Mouse (Mus musculus): ENCODE measurements at regions not wholly inside any gene's neighbourhood (a gene's known extent, or its start where the extent isn't known, plus 50 kb on each side); places are given as distances from the start of the nearest gene placed in this dataset.

- no peak for DNase-seq (ENCODE audit: inconsistent ontology term)
Measured at GRCm38 (mm10) chr3:34466312-34466711, 183.9 kb upstream of the Sox2 start.

- DNase-seq (ENCODE audit: inconsistent ontology term) = peak; percentile 90
Measured at GRCm38 (mm10) chr3:34465040-34465831, 185.0 kb upstream of the Sox2 start.

- DNase-seq (ENCODE audit: inconsistent ontology term) = no peak
Measured at GRCm38 (mm10) chr3:34458766-34459165, 191.4 kb upstream of the Sox2 start.

GRCm38 (mm10) chr3:34457821-34458220 lies 192.4 kb upstream of the Sox2 start:
- DNase-seq (ENCODE audit: inconsistent ontology term) = no peak

GRCm38 (mm10) chr3:34456488-34457433 lies 193.4 kb upstream of the Sox2 start:
- no peak for DNase-seq (ENCODE audit: inconsistent ontology term)

GRCm38 (mm10) chr3:34454026-34454624 lies 196.1 kb upstream of the Sox2 start:
- no peak for DNase-seq (ENCODE audit: inconsistent ontology term)

- peak; percentile 94 for DNase-seq (ENCODE audit: inconsistent ontology term)
Measured at GRCm38 (mm10) chr3:34445354-34445753, 204.9 kb upstream of the Sox2 start.

GRCm38 (mm10) chr3:34444802-34445201 lies 205.4 kb upstream of the Sox2 start:
- no peak for DNase-seq (ENCODE audit: inconsistent ontology term)

GRCm38 (mm10) chr3:34443731-34444628 lies 206.2 kb upstream of the Sox2 start:
- DNase-seq (ENCODE audit: inconsistent ontology term) = peak; percentile 97

GRCm38 (mm10) chr3:34443307-34443706 lies 206.9 kb upstream of the Sox2 start:
- DNase-seq (ENCODE audit: inconsistent ontology term) = no peak

- no peak for DNase-seq (ENCODE audit: inconsistent ontology term)
Measured at GRCm38 (mm10) chr3:34441792-34442191, 208.4 kb upstream of the Sox2 start.

GRCm38 (mm10) chr3:34441266-34441665 lies 208.9 kb upstream of the Sox2 start:
- peak; percentile 98 for DNase-seq (ENCODE audit: inconsistent ontology term)

- peak; percentile 66 for DNase-seq (ENCODE audit: inconsistent ontology term)
Measured at GRCm38 (mm10) chr3:34434901-34435300, 215.3 kb upstream of the Sox2 start.

- DNase-seq (ENCODE audit: inconsistent ontology term) = no peak
Measured at GRCm38 (mm10) chr3:34427967-34428366, 222.2 kb upstream of the Sox2 start.

GRCm38 (mm10) chr3:34427495-34427894 lies 222.7 kb upstream of the Sox2 start:
- DNase-seq (ENCODE audit: inconsistent ontology term) = no peak

- no peak for DNase-seq (ENCODE audit: inconsistent ontology term)
Measured at GRCm38 (mm10) chr3:34426955-34427354, 223.2 kb upstream of the Sox2 start.

GRCm38 (mm10) chr3:34411915-34412306 lies 238.3 kb upstream of the Sox2 start:
- no peak for DNase-seq (ENCODE audit: inconsistent ontology term)

- peak; percentile 71 for DNase-seq (ENCODE audit: inconsistent ontology term)
Measured at GRCm38 (mm10) chr3:34411142-34411914, 238.9 kb upstream of the Sox2 start.

- peak; percentile 56 for DNase-seq (ENCODE audit: inconsistent ontology term)
Measured at GRCm38 (mm10) chr3:34403586-34403985, 246.6 kb upstream of the Sox2 start.

GRCm38 (mm10) chr3:34391275-34391674 lies 258.9 kb upstream of the Sox2 start:
- no peak for DNase-seq (ENCODE audit: inconsistent ontology term)
